Mouse (Mus musculus) heart, postnatal 10 days (tissue): ENCODE results near the gene Scn4a. TPM values are rescaled to one million over a fixed set of nuclear protein-coding genes. Genes with fewer than 3 reads are reported as not detected.

Experiments used
- DNase-seq, 2 experiments: peaks; one replicate each; pipeline ENCODE4 v3.0.0; 2021
- intact Hi-C: fragments of 180-260 bp; cut with DNase I; formaldehyde crosslinking; loops from one replicate; pipeline ENCODE4 v1.15.1; 2025
- total RNA-seq, 2 experiments: library from RNA; stranded (reverse); gene quantifications; 2 replicates each; pipeline ENCODE4 v1.2.3; 2021

Gene Scn4a
- total RNA-seq, 2 experiments from 2014 or later, result 3.2 to 3.6 TPM

DNA sequence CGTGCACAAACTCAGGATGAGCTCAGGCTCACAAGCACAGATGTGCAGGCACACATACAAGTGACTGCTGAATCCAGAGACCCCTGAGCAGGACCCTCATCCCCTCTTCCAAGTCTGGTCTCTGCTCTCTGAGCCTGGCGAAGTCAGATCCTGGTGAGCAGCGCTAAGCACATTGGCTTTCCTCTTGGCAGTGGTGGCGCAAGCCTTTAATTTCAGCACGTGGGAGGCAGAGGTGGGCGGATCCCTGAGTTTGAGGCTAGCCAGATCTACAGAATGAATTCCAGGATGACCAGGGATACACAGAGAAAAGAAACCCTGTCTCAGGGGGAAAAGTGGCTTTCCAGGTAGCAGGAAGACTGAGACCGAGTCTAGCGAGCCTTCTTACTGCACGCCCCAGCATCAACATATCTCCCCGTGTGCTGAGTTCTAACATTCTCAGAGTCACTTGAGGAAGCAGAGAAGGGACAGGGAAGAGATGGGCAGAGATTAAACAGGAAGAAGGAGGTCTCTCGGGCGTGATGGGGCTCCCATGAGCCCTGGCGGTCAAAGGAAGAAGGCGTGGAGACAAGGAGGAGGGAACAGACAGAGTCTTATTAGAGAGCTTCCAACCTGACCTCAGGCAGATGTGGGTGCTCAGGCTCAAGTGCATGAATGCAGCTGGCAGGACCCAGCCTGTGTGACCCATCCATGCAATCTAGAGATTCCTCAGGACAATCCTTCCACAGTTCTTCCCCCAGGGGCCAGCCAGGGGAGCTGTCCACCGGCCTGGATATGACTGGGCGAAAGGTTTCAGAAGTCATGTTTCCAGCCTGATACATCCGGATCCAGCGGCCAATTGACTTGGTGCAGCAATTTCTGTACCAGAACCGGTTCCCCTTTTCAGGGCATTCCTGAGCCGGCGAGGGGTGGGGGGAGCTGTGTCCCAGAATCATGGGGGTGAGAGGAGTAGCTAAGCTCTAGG lies 34.4 kb downstream of the Scn4a start:
- intact Hi-C loops, result no loop called here
- peak in 1 of 2 experiments; percentile 28 for DNase-seq

DNA sequence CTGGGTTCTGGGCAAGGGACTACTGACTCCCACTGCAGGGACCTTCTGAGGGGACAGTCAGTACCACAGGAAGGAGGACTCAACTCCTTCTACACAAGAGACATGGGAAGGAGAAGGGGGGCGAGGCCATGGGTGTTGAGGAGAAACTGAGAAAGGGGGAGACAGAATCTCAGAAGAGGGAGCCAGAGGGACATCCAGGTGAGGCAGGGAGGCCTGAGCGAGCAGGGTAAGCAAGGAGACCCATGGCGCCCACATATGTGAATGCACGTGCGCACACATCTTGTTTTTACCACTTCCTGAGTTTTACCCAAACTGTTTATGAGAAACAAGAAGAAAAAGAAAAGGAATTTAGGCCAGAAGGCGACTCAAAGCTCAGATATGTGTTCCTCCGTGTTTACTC lies 35.3 kb downstream of the Scn4a start:
- intact Hi-C loops, result no loop called here
- DNase-seq, result no peak

DNA sequence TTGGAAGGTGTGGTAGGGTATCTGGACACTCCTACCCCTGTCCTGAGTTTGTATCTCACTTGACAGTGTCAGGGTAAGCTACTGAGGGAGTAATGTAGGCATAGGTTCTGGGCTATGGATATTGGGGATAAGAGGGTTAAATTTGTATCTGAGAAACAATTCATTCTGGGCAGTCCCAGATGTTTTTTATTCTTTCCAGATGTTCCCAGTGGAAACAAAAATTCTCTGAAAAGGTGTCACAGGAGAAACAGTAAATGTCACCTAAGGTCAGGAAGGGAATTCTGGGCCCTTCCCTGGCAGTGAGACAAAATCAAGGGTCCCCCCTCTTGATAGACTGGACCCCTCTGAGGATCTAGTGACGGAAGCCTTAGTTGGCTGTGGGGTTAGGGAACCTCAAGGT lies 36.7 kb downstream of the Scn4a start:
- intact Hi-C loops, result no loop called here
- DNase-seq, result no peak

DNA sequence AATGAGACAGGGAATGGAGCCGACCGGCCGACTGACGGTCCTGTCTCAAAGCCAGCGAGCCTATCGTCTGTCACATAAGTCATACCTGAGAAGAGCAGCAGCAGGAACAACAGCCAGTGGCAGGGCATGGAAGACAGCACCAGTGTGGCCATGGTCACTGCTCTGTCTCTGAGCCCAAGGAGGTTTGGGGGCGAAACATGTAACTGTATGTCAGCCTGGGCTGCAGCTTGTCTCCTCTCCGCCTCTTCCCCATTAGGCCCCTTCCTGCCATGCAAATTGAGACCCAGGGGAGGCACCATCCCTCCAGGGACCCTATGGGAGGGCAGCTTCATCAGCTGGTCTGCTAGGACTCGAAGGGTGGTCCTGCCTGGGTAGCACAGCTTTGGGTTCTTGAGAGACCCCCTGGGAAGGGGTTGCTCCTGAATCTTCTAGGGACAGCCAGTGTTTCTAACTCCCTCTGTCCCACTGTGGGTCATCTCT lies 38.7 kb downstream of the Scn4a start, which contains the start of gene Cd79b:
Gene Cd79b, minus strand, starts transcription at position 430 of the 480 bp plus-strand sequence.
- intact Hi-C loops, result no loop called here
- DNase-seq, result no peak

DNA sequence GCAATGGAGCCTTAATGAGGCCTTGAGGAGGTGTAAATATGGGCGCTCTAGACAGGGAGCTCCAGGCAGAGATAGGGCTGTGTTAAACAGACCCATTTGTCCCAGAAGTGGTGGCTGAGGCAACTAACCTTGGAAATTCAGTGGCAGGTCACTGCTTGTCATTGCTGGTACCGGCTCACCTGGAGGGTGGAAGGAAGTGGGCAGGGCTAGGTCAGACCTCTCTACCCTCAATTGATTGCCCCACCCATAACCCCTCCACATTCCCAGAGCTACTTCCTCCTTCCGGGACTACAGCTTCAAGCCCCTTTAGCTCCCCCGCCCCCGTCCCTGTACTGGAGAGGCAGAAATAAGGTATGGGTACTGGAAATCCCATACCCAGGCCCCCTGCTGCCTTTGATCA lies 39.6 kb downstream of the Scn4a start:
- intact Hi-C loops, result no loop called here
- no peak for DNase-seq

DNA sequence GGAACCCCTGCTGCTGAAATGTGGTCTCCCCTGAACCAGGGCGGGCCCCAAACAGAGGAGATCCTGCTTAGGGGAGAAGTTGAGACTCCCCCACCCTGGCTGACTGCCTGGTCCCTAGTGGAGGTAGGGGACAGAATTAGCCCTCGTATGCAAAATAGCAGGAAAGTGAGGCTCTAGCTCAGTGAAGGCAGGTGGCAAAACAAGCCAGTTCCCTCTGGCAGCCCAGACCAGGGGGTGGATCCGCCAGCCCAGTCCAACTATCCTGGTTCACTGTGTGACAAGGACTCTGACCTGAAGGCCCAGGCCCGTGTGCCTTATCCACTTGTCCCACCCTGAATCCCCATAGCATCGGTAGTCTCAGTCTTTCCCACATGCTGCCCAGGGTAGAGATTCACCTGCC lies 43.0 kb downstream of the Scn4a start:
- no peak for DNase-seq
- intact Hi-C loops, result no loop called here

DNA sequence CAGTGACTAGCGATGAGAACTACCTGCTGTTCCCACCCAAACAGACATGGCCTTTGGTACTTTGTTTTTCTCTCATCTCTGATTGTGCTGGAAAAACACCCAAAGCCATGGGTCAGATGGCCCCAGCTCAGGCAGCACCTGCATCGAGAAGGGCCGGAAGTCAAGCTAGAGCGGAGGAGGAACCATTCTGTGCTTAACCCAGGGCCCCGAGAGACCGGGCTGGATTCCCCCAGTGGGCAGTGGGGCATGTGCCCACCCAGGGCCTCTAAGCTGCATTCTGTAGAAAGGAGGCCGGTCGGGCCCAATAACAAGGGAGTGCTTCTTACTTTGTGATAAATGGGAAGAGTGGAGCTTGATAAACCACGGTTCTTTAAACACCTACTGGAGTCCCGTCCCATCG lies 44.9 kb downstream of the Scn4a start:
- DNase-seq, result no peak
- intact Hi-C loops, result no loop called here

DNA sequence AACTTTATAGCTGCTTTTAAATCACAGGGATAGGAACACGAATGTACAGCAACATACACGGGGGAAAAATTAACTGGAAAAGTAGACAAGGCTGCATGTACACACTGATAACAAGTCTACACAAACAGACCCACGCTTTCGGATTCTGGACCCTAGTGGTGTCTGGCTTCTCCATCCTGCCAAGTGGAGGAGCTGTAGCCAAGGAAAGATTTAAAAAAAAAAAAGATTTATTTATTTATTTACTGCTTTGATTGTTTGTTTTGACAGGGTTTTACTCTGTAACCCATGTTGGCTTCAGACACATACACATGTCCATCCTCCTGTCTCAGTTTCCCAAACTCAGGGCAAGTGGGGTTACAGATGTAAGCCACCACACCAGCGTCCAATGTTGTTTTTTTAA lies 45.7 kb downstream of the Scn4a start:
- intact Hi-C loops, result no loop called here
- no peak for DNase-seq

DNA sequence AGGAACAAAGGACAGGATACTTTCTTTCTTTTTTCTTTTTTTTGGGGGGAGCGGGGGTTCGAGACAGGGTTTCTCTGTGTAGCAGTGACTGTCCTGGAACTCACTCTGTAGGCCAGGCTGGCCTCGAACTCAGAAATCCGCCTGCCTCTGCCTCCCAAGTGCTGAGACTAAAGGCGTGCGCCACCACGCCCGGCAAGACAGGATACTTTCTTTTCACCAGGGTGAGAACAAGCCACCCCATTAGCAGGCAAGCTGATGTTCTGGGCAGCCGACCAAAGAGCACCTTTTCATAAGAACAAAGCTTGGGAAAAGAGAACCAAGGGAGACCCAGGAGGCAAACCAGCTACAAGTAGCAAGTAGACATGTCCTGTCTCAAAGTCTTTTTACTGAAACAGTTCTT lies 46.3 kb downstream of the Scn4a start:
- no peak for DNase-seq
- intact Hi-C loops, result no loop called here

DNA sequence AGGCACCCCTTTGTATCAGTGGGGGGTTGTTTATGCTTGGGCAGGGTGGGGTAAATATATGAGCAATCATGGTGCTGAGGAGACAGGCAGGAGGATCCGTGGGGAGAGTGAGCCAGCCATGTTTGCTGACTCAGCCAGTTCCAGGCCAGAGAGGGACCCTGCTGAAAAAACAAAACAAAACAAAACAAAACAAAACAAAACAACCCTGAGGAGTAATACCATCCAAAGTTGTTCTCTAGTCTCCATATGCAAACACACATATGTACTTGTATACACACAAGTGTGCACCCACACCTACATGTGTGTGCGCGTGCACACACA lies 47.1 kb downstream of the Scn4a start:
- intact Hi-C loops, result no loop called here

DNA sequence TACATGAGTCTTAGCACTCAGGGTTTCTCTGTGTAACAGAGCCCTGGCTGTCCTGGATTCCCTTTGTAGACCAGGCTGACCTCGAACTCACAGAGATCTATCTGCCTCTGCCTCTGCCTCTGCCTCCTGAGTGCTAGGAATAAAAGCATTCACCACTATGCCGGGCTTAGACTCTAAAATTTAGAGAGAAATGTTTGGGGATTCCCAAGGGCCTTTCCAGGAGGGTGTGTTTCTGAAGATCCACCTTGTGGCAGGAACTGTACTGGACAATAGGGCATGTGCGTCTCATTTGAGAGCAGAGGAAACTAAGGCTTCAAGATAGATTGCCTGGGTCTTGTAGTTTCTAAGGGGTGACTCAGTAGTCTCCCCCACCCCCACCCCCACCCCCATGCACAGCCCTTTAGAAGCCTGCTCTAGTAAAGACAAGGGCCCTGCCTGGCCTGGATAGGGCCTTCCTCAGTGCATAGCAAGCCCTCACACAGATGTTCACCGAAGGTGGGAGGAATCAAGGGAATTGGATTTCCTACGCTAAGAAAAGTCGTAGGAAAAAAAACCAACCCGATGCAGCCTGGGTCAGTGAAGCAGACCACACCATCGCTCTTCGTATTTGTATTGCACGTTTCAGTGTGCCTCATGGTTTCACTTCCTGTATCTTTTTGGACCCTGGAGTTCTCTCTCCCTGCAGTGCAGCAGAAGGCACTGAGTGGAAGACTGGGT lies 47.6 kb downstream of the Scn4a start:
- intact Hi-C loops, result no loop called here
- no peak for DNase-seq

More for the DNA sequence above, 47.1 kb downstream of the Scn4a start:
- no peak for DNase-seq

DNA sequence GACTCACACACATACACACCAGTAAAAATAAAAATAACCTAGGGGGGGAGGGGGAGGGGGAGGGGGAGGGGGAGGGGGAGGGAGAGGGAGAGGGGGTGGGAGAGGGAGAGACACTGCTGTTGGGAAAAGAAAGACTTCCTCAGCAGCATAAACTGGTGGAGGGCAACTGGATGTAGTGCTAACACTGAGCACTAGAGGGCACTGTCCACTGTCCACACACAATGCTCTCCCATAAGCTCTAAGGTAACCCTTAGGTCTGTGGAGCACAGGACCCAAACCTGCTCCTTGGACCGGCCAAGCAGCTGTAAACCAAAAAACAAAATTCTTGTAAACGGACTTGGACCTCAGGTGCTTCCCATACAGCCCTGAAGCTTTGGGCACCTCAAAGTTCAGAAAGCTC lies 50.5 kb downstream of the Scn4a start:
- DNase-seq, result peak; percentile 60 to 80
- intact Hi-C loops, result loop anchor here (1.0 kb wide), 3 partner anchors 24 to 90 kb away; no protein-coding TSS in a partner anchor

DNA sequence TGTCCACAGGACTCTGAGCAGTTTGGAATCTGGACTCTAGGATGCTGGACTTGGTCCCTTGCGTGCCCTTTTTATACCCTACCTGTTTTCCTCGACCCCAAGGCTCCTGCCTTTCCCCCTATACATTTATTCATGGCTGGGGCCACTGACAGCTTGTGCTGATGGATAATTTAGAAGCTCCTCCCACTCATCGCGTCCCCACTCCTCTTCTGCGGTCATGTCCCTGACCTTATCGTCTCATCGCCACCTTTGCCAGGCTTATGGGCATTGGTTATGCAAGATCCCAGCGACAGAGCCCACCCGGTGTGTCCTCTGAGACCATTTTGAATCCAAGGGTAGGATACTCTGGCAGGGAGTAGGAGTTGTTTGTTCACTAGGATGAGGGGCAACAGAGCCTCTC lies 51.3 kb downstream of the Scn4a start, which contains the start of gene Gh:
Gene Gh, minus strand, starts transcription at position 101 of the 400 bp plus-strand sequence.
- no peak for DNase-seq
- intact Hi-C loops, result loop anchor here (1.0 kb wide), 2 partner anchors 65 to 91 kb away; no protein-coding TSS in a partner anchor

DNA sequence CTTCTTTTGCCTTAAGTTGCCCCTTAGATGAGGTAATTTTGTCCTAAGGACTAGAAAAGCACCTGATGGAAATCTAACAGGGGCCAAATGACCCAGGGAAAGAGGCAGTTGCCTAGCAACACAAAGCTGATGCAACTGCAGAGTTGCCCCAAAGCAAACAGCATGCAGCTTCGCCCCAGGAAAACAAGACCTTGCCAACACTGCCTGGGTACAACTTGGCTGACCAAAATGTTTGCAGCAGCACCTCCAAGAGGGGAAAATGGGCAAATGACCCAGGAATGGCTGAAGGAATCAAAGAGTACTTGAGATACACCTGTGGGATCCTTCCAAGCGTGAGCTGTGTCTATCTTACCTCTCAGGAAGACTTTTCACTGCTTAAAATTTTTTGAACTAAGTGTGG lies 61.2 kb downstream of the Scn4a start:
- intact Hi-C loops, result no loop called here
- no peak for DNase-seq

DNA sequence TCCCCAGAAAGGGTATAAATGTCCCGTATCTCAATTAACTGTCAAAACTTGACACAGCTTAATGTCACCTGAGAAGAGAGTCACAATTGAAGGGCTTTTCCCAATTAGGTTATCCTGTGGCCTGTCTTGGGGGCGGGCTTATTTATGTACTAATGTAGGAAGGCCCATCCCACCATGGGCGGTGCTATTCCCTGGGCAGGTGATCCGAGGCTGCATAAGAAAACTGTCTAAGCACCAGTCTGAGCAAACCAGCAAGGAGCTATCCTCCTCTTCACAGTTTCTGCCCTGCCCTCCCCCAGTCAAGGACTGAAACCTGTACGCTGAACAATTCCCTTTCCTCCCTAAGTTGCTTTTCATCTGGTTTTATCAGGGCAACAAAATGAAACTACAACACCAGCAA lies 62.7 kb downstream of the Scn4a start:
- no peak for DNase-seq
- intact Hi-C loops, result no loop called here

DNA sequence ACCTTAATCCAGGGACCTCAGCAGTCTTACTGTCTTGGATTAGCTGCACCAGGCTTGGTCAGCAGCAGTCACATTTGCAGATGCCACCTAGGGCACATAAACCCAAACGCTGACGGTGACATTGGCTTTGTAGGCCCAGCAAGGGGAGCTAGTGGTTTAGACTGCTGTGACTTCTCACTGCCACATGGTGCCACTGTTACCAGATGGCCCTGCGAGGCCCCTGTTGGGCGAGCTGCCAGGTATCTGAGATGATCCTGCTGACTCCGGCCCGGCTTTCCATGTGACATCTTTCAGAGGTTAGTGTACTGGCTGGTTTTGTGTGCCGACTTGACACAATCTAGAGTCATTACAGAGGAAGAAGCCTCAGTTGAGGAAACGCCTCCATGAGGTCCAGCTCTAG lies 63.7 kb downstream of the Scn4a start:
- intact Hi-C loops, result no loop called here
- DNase-seq, result peak; percentile 83 to 87

DNA sequence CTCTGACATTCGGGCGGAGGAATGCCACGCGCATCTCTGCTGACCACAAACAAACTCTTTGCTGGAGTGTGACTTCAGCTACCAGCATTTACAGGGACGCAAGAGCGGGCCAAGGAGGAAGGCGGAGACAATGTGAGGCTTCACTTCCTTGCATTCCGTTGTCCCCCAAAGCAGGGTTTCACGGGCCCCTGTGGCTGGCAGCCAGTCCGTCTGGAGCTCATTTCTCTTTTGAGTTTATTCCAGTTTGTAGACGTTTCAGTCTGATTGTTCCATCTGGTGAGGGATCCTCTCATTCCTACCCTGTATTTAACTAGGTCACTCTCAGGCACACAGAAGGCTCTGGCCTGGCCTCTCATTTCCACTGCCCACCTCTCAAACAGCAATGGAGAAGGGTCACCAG lies 66.1 kb downstream of the Scn4a start:
- intact Hi-C loops, result no loop called here
- DNase-seq, result no peak

DNA sequence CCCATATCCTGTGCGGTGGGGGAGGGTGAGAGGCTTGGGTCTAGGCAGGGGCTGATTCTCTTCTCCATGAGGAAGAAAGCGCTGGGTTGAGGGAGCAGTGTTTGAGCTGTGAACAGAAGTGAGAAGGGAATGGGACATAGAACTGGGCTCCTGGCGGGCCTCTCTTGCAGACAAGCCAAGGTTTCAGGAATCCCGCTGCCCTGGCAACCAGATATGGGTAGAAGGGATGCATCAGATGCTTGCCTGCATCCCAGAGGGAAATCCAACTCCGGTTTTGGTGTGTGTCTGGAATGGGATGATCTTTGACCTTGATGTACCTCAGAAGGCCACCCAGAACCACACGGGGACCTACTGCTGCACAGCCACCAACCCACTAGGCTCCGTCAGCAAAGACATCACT lies 66.9 kb downstream of the Scn4a start:
- intact Hi-C loops, result no loop called here

DNA sequence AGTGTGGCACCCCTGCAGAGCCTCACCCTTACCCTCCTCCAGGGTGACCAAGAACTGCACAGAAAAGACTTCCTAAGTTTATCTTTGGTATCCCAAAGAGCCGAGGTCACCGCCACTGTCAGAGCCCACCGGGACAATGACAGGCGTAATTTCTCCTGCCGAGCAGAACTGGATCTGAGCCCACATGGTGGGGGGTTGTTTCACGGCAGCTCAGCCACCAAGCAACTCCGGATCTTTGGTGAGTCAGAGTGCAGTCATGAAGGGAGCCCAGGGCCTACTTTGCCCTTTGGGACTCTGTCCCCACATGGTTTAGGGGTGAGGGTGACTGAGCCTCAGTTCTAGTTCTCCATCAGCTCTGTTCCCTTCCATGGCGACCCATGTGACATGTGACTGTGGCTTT lies 69.0 kb downstream of the Scn4a start:
- intact Hi-C loops, result no loop called here
- no peak for DNase-seq

More for the DNA sequence above, 66.9 kb downstream of the Scn4a start:
- DNase-seq, result no peak

DNA sequence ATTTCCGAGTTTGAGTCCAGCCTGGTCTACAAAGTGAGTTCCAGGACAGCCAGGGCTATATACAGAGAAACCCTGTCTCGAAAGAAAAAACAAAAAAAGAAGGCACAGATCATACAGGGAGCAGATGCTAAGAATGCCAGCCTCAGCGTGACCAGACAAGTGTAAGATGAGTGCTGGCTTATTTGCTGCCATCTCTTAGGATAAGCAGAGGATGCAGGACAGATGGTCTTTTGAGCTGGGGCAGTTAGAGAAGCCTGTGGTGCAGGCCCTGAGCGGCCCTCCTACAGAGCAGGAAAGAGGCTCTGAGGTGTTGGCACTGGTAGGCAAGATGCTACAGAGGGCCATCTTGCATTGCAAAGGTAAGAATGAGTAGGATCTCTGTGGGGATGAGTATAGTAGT lies 69.7 kb downstream of the Scn4a start:
- intact Hi-C loops, result no loop called here
- DNase-seq, result no peak

DNA sequence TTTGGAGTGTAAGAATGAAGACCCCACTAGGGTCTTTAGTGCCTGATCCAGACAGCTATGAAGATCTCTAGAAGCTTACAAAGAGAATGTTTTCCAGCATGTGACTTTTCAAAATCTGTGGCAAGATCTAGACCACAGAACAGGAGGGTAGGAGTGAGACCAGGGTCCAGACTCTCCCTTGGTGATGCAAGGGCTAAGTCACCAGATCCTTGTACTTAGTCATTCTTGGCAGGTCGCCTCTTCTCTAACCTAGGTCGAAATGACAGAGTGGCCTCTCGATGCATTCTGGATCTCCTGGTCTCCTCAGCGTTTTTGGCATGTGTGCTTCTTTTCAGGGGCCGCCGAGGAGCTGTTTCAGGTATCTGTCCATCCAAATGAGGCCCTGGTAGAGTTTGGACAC lies 70.6 kb downstream of the Scn4a start:
- intact Hi-C loops, result no loop called here
- DNase-seq, result no peak

DNA sequence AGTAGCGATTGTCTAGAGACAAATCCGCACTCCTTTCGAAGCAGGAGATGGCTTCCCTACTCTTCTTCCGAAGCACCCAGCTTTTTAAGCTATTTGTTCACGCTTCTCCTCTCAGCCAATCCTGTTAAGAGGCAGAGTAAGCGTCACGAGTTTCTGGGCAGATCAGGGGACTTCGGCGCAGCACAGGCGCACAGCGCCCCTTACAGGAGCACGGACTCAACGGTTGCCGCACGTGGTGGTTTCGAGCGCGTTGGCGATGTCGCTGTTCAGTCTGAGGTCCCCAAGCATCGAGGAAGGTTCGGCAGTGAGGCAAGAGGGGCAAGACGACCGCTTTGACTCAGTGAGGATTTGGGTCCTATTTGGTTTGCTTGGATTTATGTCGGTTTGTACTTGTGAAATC lies 76.6 kb downstream of the Scn4a start, which contains the start of gene Tcam1:
Gene Tcam1, plus strand, starts transcription at position 219 of the 400 bp plus-strand sequence.
- peak; percentile 94 to 97 for DNase-seq
- intact Hi-C loops, result no loop called here
